Comparison of ENCODE assay signal across 9 mouse cellular contexts in genomic region chr9:7554382-7554781, GRCm38 (mm10). TPM values are rescaled to one million over a fixed set of nuclear protein-coding genes. Genes with fewer than 3 reads are reported as not detected.
A peak's percentile ranks its signal among the peaks of the same experiment; 100 is the strongest.
DNase-seq lines count a peak whose midpoint lies in the region; ATAC-seq and TF ChIP-seq lines count a peak whose summit lies in the region.
"Had no signal": no experiment of that assay in that cellular context is flagged by ENCODE, and none has a peak within 500 bp of the region (broad histone marks: within the 10 kb centered on the region; RNA-seq: fewer than 3 reads in every experiment).

No protein-coding gene starts in this region.

- H3K9me3 ChIP-seq in liver, embryonic 11.5 days (ENCODE audit: control insufficient read depth, low read length) = no peaks in the 10 kb centered on the region
- no peaks in the 10 kb centered on the region for H3K9me3 ChIP-seq in lung, embryonic 14.5 days (ENCODE audit: low read depth, low read length)
- H3K9me3 ChIP-seq: liver, embryonic 13.5 days had no signal

- H3K4me3 ChIP-seq in liver, embryonic 11.5 days (ENCODE audit: low read depth, low read length) = no peak overlapping the region
- H3K4me3 ChIP-seq in lung, embryonic 14.5 days (ENCODE audit: low read depth, low read length) = no peak overlapping the region
- H3K4me3 ChIP-seq: liver, embryonic 13.5 days had no signal

- no peaks in the 10 kb centered on the region for H3K27me3 ChIP-seq in liver, embryonic 11.5 days (replicated peaks; ENCODE audit: control insufficient read depth, insufficient read depth, low read length)
- H3K27me3 ChIP-seq in lung, embryonic 14.5 days (ENCODE audit: insufficient read depth, low read length) = no peaks in the 10 kb centered on the region
- H3K27me3 ChIP-seq: liver, embryonic 13.5 days had no signal

- WGBS in liver, embryonic 11.5 days = 30% methylated on average over 3 of the region's 3 CpGs
- WGBS in lung, embryonic 14.5 days = 22% methylated on average over 3 of the region's 3 CpGs

- intact Hi-C loops in left cerebral cortex, postnatal 14 days (cut with DNase I) = no loop called here

- ATAC-seq in liver, embryonic 11.5 days (replicated peaks; ENCODE audit: low FRiP score) = no peak
- no peak for ATAC-seq in lung, embryonic 14.5 days (ENCODE audit: insufficient read depth)

- H3K4me1 ChIP-seq in liver, embryonic 11.5 days (replicated peaks; ENCODE audit: control insufficient read depth, insufficient read depth, low read length) = no peaks in the 10 kb centered on the region
- H3K4me1 ChIP-seq in lung, embryonic 14.5 days (ENCODE audit: insufficient read depth) = peaks cover 5% of the 10 kb centered on the region; the same call in 1 of the 2 replicates
- H3K4me1 ChIP-seq: liver, embryonic 13.5 days had no signal

- no peak overlapping the region for H3K9ac ChIP-seq in liver, embryonic 11.5 days (ENCODE audit: low read depth, low read length)
- no peak overlapping the region for H3K9ac ChIP-seq in lung, embryonic 14.5 days
- H3K9ac ChIP-seq: liver, embryonic 13.5 days had no signal

- H3K36me3 ChIP-seq in liver, embryonic 11.5 days (ENCODE audit: control insufficient read depth, insufficient read depth, low read length) = no peaks in the 10 kb centered on the region
- no peaks in the 10 kb centered on the region for H3K36me3 ChIP-seq in lung, embryonic 14.5 days (ENCODE audit: insufficient read depth)
- H3K36me3 ChIP-seq: liver, embryonic 13.5 days had no signal

- no peak overlapping the region for H3K4me2 ChIP-seq in liver, embryonic 11.5 days
- no peak overlapping the region for H3K4me2 ChIP-seq in lung, embryonic 14.5 days
- H3K4me2 ChIP-seq: liver, embryonic 13.5 days had no signal

- H3K27ac ChIP-seq in liver, embryonic 11.5 days (ENCODE audit: low read depth, low read length) = no peak overlapping the region
- H3K27ac ChIP-seq in lung, embryonic 14.5 days (ENCODE audit: low read depth) = no peak overlapping the region
- H3K27ac ChIP-seq: liver, embryonic 13.5 days had no signal

- peak; percentile 14 to 15 for DNase-seq in cerebellum, postnatal 14 days
- DNase-seq in cerebellum, adult 11 months = no peak
- DNase-seq in liver = peak; percentile 11
- no peak for DNase-seq in liver, embryonic 11.5 days (ENCODE audit: low spot score)
- peak; percentile 34 for DNase-seq in adrenal gland, adult 2 months
- peak; percentile 71 for DNase-seq in lung, embryonic 14.5 days
- DNase-seq in cerebellum, postnatal 4 days (ENCODE audit: low spot score in 2 of 2) = no peak
- DNase-seq in left cerebral cortex, postnatal 14 days (ENCODE audit: low spot score in 2 of 2) = no peak
- DNase-seq: liver, embryonic 13.5 days had no signal

- peak; percentile 72 for TF ChIP-seq CTCF in lung, embryonic 14.5 days (IDR thresholded peaks at IDR 0.05; ENCODE audit: low read depth)

RNA-seq across cellular contexts. Expression of gene Mmp8, which starts 3.9 kb away (rescaled TPM):
- 0.48 and 0.61 TPM in 2 replicates for polyA plus RNA-seq in liver, embryonic 11.5 days (2014; fragmentation: Nextera tagmentation; extraction: Ambion mirVana)
- total RNA-seq in adrenal gland, adult 2 months (2021) = under 1 TPM in 1 of 2 experiments, not detected in 1; 0.78 TPM
- not detected in 2 replicates for polyA plus RNA-seq in adrenal gland, adult 2 months (2012; rRNA removed)
- 0.24 and 0.69 TPM in 2 replicates for polyA plus RNA-seq in lung, embryonic 14.5 days (2014; fragmentation: Nextera tagmentation; extraction: Ambion mirVana)
- total RNA-seq in left cerebral cortex, postnatal 14 days (2021) = not detected

RNA-seq across cellular contexts. Expression of gene Mmp27, which starts 16.8 kb away (rescaled TPM):
- not detected in 2 replicates for polyA plus RNA-seq in liver, embryonic 11.5 days (2014; fragmentation: Nextera tagmentation; extraction: Ambion mirVana)
- total RNA-seq in adrenal gland, adult 2 months (2021) = 1 to 10 TPM in 1 of 2 experiments, under 1 TPM in 1; 0.21 to 9.2 TPM
- 0.08 TPM in 1 of 2 replicates, not detected in the other for polyA plus RNA-seq in adrenal gland, adult 2 months (2012; rRNA removed)
- not detected in 2 replicates for polyA plus RNA-seq in lung, embryonic 14.5 days (2014; fragmentation: Nextera tagmentation; extraction: Ambion mirVana)
- not detected for total RNA-seq in left cerebral cortex, postnatal 14 days (2021)

RNA-seq across cellular contexts. Expression of gene Mmp10, which starts 52.2 kb away (rescaled TPM):
- not detected in 2 replicates for polyA plus RNA-seq in liver, embryonic 11.5 days (2014; fragmentation: Nextera tagmentation; extraction: Ambion mirVana)
- not detected for total RNA-seq in adrenal gland, adult 2 months (2021)
- not detected in 2 replicates for polyA plus RNA-seq in adrenal gland, adult 2 months (2012; rRNA removed)
- polyA plus RNA-seq in lung, embryonic 14.5 days (2014; fragmentation: Nextera tagmentation; extraction: Ambion mirVana) = not detected in 2 replicates
- total RNA-seq in left cerebral cortex, postnatal 14 days (2021) = not detected
- polyA plus RNA-seq: liver, embryonic 13.5 days had no signal

Comparison
In these comparisons a context has a peak if more than half of its experiments do, and no peak if none do; other contexts are left out.
1. DNase-seq: peak in cerebellum, postnatal 14 days (2 of 2), liver (single experiment), adrenal gland, adult 2 months (single experiment) and lung, embryonic 14.5 days (single experiment); none in cerebellum, adult 11 months (single experiment), liver, embryonic 11.5 days (single experiment), cerebellum, postnatal 4 days (0 of 2) and left cerebral cortex, postnatal 14 days (0 of 2).